Mouse (Mus musculus): ENCODE data around the gene Atxn1l. TPM values are rescaled to one million over a fixed set of nuclear protein-coding genes. Genes with fewer than 3 reads are reported as not detected.

Gene Atxn1l
- total and polyA plus RNA-seq, 3 experiments: 6.5 to 23.0 (median 20.0) TPM

DNA sequence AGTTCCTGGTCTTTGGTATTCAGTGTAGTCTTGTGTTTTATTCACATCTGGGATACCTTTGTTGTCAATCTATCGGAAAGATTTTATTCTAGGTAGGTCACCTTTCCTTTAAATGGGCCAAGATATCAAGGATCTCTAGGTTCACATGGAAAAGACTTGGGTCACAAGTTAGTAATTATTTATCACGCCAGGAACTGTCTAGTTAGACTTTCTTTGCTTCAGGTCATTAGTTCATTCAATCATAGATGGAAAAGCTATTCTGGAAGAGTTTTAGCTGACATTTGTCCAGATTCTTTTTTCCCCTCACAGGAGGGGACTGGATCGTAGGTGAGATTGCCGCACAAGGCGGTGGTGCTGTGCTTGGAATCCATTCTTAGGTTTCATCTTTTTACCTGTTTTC, 40.3 kb upstream of the Atxn1l start:
- intact Hi-C loops (cut with DNase I): loop anchor here (1.0 to 5.0 kb wide), 3 partner anchors 85 to 211 kb away; partner anchors contain the start of genes Dhx38, Ist1, Phlpp2 and Txnl4b
- Histone ChIP-seq H3K9ac (ENCODE audit: low read depth, low read length) (no peak overlapping the region), H3K79me2 (replicated peaks; ENCODE audit: control insufficient read depth, insufficient read depth, low read length) (no peaks in the 10 kb centered on the region; the same call in 1 of the 2 replicates), H3K27ac (peak overlapping the region; percentile 99; the same call in 1 of the 2 replicates), H3K27me3 (ENCODE audit: control insufficient read depth, insufficient read depth, low read length) (no peaks in the 10 kb centered on the region), H3K36me3 (ENCODE audit: control insufficient read depth, insufficient read depth, low read length) (peaks cover 11% of the 10 kb centered on the region; the same call in 1 of the 2 replicates), H3K4me3 (peak overlapping the region; percentile 90), H3K4me1 (ENCODE audit: control insufficient read depth, insufficient read depth, low read length) (peaks cover 6% of the 10 kb centered on the region)
- TF ChIP-seq POLR2A (IDR thresholded peaks at IDR 0.05; ENCODE audit: insufficient read depth, low read depth, low read length): no peak
- no peak for TF ChIP-seq EP300 (IDR thresholded peaks at IDR 0.05; ENCODE audit: insufficient read depth, low read depth, low read length)
- TF ChIP-seq CTCF (IDR thresholded peaks at IDR 0.05): no peak
- no peak for DNase-seq
- 24% methylated on average over 5 of the region's 5 CpGs for WGBS

DNA sequence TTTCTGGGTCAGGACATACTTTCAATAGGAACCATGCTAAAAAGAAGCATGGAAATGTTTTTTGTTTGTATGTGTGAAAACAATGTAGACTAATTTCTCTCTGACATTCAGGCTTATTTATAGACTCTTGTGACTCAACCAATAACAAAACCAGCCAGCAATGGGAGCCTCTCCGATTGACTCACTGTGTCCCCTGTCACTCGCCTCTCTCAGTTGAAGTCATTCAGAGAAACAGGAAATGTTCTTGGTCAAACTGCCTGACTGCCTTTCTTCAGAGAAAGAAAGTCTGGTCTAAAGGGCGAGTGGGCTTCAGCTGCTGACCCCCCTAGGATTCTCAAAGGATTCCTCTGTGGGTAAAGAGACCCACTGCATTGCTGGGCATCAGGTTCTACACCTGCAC, 35.6 kb upstream of the Atxn1l start:
- H3K27me3 ChIP-seq (ENCODE audit: control insufficient read depth, insufficient read depth, low read length): no peaks in the 10 kb centered on the region
- whole genome bisulfite sequencing: 21% methylated on average over 3 of the region's 3 CpGs
- TF ChIP-seq EP300 (IDR thresholded peaks at IDR 0.05; ENCODE audit: insufficient read depth, low read depth, low read length) (no peak), POLR2A (IDR thresholded peaks at IDR 0.05; ENCODE audit: insufficient read depth, low read depth, low read length) (no peak), CTCF (IDR thresholded peaks at IDR 0.05) (no peak)
- no peak overlapping the region for H3K9ac ChIP-seq (ENCODE audit: low read depth, low read length)
- DNase-seq: no peak
- no peaks in the 10 kb centered on the region for H3K4me1 ChIP-seq (ENCODE audit: control insufficient read depth, insufficient read depth, low read length)
- H3K4me3 ChIP-seq: no peak overlapping the region
- intact Hi-C loops (cut with DNase I): no loop called here
- no peaks in the 10 kb centered on the region for H3K79me2 ChIP-seq (replicated peaks; ENCODE audit: control insufficient read depth, insufficient read depth, low read length)
- H3K27ac ChIP-seq: no peak overlapping the region
- no peaks in the 10 kb centered on the region for H3K36me3 ChIP-seq (ENCODE audit: control insufficient read depth, insufficient read depth, low read length)

DNA sequence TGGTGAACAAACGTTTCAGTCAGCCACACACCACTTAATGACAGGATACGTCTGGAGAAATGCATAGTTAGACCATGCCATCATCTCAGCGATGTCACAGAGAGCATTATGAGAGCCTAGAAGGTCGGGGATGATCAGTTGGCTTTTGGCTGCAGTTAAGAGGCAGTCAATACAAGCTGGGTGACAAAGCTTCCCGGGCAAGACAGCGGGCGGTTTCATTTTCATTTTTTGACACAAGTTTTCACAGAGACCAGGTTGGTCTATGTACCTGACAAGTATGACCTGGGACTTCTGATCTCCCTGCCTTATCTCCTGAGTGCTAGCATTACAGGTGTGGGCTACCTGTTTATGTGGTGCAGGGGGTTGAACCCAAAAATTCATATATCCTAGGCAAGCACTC, 28.5 kb upstream of the Atxn1l start:
- Histone ChIP-seq H3K9ac (ENCODE audit: low read depth, low read length) (no peak overlapping the region), H3K36me3 (ENCODE audit: control insufficient read depth, insufficient read depth, low read length) (no peaks in the 10 kb centered on the region), H3K27ac (no peak overlapping the region), H3K79me2 (replicated peaks; ENCODE audit: control insufficient read depth, insufficient read depth, low read length) (no peaks in the 10 kb centered on the region), H3K4me1 (ENCODE audit: control insufficient read depth, insufficient read depth, low read length) (no peaks in the 10 kb centered on the region), H3K27me3 (ENCODE audit: control insufficient read depth, insufficient read depth, low read length) (no peaks in the 10 kb centered on the region), H3K4me3 (no peak overlapping the region)
- DNase-seq: no peak
- TF ChIP-seq CTCF (IDR thresholded peaks at IDR 0.05): no peak
- TF ChIP-seq POLR2A (IDR thresholded peaks at IDR 0.05; ENCODE audit: insufficient read depth, low read depth, low read length): no peak
- no peak for TF ChIP-seq EP300 (IDR thresholded peaks at IDR 0.05; ENCODE audit: insufficient read depth, low read depth, low read length)
- intact Hi-C loops (cut with DNase I): no loop called here
- 46% methylated on average over 7 of the region's 7 CpGs for whole genome bisulfite sequencing

DNA sequence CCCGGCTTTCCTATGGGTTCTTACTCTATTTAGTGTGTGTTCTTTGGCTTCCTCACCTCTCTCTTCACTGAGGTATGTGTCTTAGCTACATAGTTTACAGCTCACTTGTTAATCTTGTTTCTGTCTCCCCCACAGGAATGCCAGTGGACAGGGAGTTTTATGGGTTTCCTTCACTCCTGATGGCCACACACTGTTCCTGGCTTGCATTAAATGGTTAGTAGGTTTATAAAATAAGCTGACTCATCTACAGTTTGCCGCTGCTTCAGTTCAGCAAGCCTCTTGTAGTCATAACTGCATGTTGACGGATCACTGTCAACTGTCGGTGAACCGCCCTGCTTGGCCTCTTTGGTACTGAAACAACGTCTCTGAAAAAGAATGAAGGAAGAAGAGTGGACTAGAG, 26.5 kb upstream of the Atxn1l start:
- H3K4me1 ChIP-seq (ENCODE audit: control insufficient read depth, insufficient read depth, low read length): no peaks in the 10 kb centered on the region
- H3K36me3 ChIP-seq (ENCODE audit: control insufficient read depth, insufficient read depth, low read length): no peaks in the 10 kb centered on the region
- intact Hi-C loops (cut with DNase I): no loop called here
- H3K27ac ChIP-seq: no peak overlapping the region
- no peak for TF ChIP-seq CTCF (IDR thresholded peaks at IDR 0.05)
- TF ChIP-seq EP300 (IDR thresholded peaks at IDR 0.05; ENCODE audit: insufficient read depth, low read depth, low read length): no peak
- no peak for TF ChIP-seq POLR2A (IDR thresholded peaks at IDR 0.05; ENCODE audit: insufficient read depth, low read depth, low read length)
- H3K9ac ChIP-seq (ENCODE audit: low read depth, low read length): no peak overlapping the region
- no peaks in the 10 kb centered on the region for H3K27me3 ChIP-seq (ENCODE audit: control insufficient read depth, insufficient read depth, low read length)
- 85% methylated on average over 6 of the region's 6 CpGs for WGBS
- H3K4me3 ChIP-seq: no peak overlapping the region
- DNase-seq: no peak
- H3K79me2 ChIP-seq (replicated peaks; ENCODE audit: control insufficient read depth, insufficient read depth, low read length): no peaks in the 10 kb centered on the region

DNA sequence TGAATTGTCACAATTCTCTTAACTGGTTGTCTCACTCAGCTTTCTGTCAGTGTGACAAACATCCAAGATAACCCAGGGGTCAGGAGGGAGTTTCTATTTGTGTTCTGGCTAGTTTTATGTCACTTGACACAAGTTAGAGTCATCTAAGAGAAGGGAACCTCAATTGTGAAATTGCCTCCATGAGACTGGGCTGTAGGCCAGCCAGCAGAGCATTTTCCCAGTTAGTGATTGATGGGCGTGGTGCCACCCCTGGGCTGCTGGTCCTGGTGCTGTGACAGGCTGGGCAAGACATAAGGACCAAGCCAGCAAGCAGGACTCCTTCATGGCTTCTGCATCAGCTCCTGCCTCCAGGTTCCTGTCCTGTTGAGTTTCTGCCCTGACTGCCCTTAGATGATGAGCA, 22.7 kb upstream of the Atxn1l start:
- peak; percentile 22 to 35 for DNase-seq
- no peaks in the 10 kb centered on the region for H3K27me3 ChIP-seq (ENCODE audit: control insufficient read depth, insufficient read depth, low read length)
- 30% methylated on average over 1 of the region's 1 CpGs for WGBS
- H3K79me2 ChIP-seq (replicated peaks; ENCODE audit: control insufficient read depth, insufficient read depth, low read length): no peaks in the 10 kb centered on the region
- TF ChIP-seq EP300 (IDR thresholded peaks at IDR 0.05; ENCODE audit: insufficient read depth, low read depth, low read length) (no peak), POLR2A (IDR thresholded peaks at IDR 0.05; ENCODE audit: insufficient read depth, low read depth, low read length) (no peak), CTCF (IDR thresholded peaks at IDR 0.05) (no peak)
- no peak overlapping the region for H3K27ac ChIP-seq
- H3K4me1 ChIP-seq (ENCODE audit: control insufficient read depth, insufficient read depth, low read length): no peaks in the 10 kb centered on the region
- no peak overlapping the region for H3K4me3 ChIP-seq
- intact Hi-C loops (cut with DNase I): no loop called here
- H3K9ac ChIP-seq (ENCODE audit: low read depth, low read length): no peak overlapping the region
- H3K36me3 ChIP-seq (ENCODE audit: control insufficient read depth, insufficient read depth, low read length): no peaks in the 10 kb centered on the region

DNA sequence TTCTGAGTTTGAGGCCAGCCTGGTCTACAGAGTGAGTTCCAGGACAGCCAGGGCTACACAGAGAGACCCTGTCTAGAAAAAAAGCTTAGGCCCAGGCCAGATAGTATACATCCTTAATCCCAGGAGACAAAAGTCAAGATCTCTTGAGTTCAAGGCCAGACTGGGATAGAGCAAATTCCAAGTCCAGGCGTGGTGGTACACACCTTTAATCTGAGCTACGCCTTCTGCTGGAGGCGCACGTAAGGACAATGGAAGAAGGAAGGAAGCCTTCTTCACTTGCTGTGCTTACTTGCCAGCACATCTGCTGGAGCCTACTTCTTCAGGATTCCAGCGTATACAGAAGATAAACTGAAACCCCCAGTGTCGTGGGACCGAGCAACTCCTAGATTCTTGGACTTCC, 21.9 kb upstream of the Atxn1l start:
- WGBS: 83% methylated on average over 7 of the region's 7 CpGs
- no peaks in the 10 kb centered on the region for H3K36me3 ChIP-seq (ENCODE audit: control insufficient read depth, insufficient read depth, low read length)
- H3K79me2 ChIP-seq (replicated peaks; ENCODE audit: control insufficient read depth, insufficient read depth, low read length): no peaks in the 10 kb centered on the region
- H3K27me3 ChIP-seq (ENCODE audit: control insufficient read depth, insufficient read depth, low read length): no peaks in the 10 kb centered on the region
- H3K27ac ChIP-seq: no peak overlapping the region
- intact Hi-C loops (cut with DNase I): no loop called here
- no peak for DNase-seq
- H3K4me1 ChIP-seq (ENCODE audit: control insufficient read depth, insufficient read depth, low read length): no peaks in the 10 kb centered on the region
- TF ChIP-seq CTCF (IDR thresholded peaks at IDR 0.05): no peak
- no peak for TF ChIP-seq EP300 (IDR thresholded peaks at IDR 0.05; ENCODE audit: insufficient read depth, low read depth, low read length)
- H3K4me3 ChIP-seq: no peak overlapping the region
- H3K9ac ChIP-seq (ENCODE audit: low read depth, low read length): no peak overlapping the region
